Mouse (Mus musculus): ENCODE data around the gene Prss8. TPM values are rescaled to one million over a fixed set of nuclear protein-coding genes. Genes with fewer than 3 reads are reported as not detected.

Prss8 gene
- polyA plus RNA-seq, 1 experiment from 2014 or later, result 48.8 TPM

DNA sequence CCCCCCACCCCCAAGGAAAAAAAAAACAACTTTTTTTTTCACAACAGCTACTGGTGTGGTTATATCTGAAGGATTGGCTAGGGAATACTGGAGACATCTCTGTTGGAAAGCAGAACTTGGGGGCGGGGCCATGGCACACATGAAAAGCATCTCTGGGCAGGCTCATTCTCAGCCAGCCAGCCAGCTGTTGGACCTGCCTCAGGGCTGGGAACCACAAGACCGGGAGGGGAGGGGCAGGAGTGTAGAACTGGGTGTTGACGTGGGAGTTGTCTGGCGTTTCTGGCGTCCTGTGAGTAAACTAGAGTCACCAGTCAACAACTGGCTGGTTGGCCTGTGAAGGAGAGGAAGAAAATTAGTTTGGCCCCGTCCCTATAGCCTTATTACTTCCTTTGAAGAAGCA is 44.0 kb downstream of the Prss8 start:
- Histone ChIP-seq H3K9ac (no peak overlapping the region), H3K27me3 (ENCODE audit: insufficient read depth, low read length) (no peaks in the 10 kb centered on the region), H3K4me2 (no peak overlapping the region), H3K4me3 (ENCODE audit: low read depth, low read length) (no peak overlapping the region), H3K9me3 (ENCODE audit: low read depth, low read length) (no peaks in the 10 kb centered on the region), H3K27ac (ENCODE audit: low read depth) (no peak overlapping the region), H3K4me1 (ENCODE audit: insufficient read depth) (no peaks in the 10 kb centered on the region), H3K36me3 (ENCODE audit: insufficient read depth) (peaks cover 90% of the 10 kb centered on the region)
- no peak for TF ChIP-seq CTCF (IDR thresholded peaks at IDR 0.05; ENCODE audit: low read depth)
- DNase-seq, result peak; percentile 45
- ATAC-seq (ENCODE audit: insufficient read depth), result no peak; the same call in 1 of the 2 replicates
- 58% methylated on average over 6 of the region's 6 CpGs for WGBS

DNA sequence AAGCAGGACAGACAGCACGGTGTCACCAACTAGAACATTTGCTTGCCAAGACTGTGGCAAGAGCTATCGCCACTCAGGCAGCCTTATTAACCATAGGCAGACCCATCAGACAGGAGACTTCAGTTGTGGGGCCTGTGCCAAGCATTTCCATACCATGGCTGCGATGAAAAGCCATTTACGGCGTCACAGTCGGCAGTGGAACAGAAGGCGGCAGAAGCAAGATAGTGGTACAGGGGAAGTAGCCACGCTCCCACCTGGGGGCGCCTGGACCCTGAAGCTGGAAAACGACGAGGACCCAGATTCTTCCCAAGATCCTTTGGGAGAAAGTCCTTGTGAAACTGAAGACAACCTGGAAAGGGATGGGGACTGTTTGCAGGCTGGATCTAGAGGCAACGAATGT is 49.5 kb downstream of the Prss8 start:
- 0 out of 2 replicates have a peak, but pooled peaks have one; percentile 3 for TF ChIP-seq CTCF (IDR thresholded peaks at IDR 0.05; ENCODE audit: low read depth)
- 82% methylated on average over 12 of the region's 12 CpGs for WGBS
- H3K9ac ChIP-seq, result no peak overlapping the region
- H3K4me2 ChIP-seq, result no peak overlapping the region
- H3K4me1 ChIP-seq (ENCODE audit: insufficient read depth), result no peaks in the 10 kb centered on the region
- ATAC-seq (ENCODE audit: insufficient read depth) (no peak), DNase-seq (no peak)
- H3K36me3 ChIP-seq (ENCODE audit: insufficient read depth), result peaks cover 71% of the 10 kb centered on the region
- H3K27ac ChIP-seq (ENCODE audit: low read depth), result no peak overlapping the region
- H3K4me3 ChIP-seq (ENCODE audit: low read depth, low read length), result no peak overlapping the region
- H3K27me3 ChIP-seq (ENCODE audit: insufficient read depth, low read length), result no peaks in the 10 kb centered on the region
- no peaks in the 10 kb centered on the region for H3K9me3 ChIP-seq (ENCODE audit: low read depth, low read length)

DNA sequence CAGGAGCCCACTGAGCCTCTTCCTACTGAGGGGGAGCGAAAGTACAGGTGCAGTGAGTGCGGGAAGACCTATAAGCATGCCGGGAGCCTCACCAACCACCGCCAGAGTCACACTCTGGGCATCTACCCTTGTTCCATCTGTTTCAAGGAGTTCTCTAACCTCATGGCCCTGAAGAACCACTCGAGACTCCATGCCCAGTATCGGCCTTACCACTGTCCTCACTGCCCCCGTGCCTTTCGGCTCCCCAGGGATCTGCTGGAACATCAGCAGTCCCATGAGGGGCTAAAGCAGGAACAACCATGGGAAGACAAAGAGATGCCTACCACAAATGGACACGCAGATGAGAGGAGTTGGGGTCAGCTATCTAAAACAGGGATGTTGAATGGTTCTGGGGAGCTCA is 50.6 kb downstream of the Prss8 start:
- Histone ChIP-seq H3K27ac (ENCODE audit: low read depth) (no peak overlapping the region), H3K4me2 (no peak overlapping the region), H3K9me3 (ENCODE audit: low read depth, low read length) (no peaks in the 10 kb centered on the region), H3K36me3 (ENCODE audit: insufficient read depth) (peaks cover 60% of the 10 kb centered on the region), H3K4me1 (ENCODE audit: insufficient read depth) (peaks cover 4% of the 10 kb centered on the region), H3K4me3 (ENCODE audit: low read depth, low read length) (no peak overlapping the region), H3K27me3 (ENCODE audit: insufficient read depth, low read length) (no peaks in the 10 kb centered on the region), H3K9ac (no peak overlapping the region)
- ATAC-seq (ENCODE audit: insufficient read depth) (no peak), DNase-seq (no peak)
- TF ChIP-seq CTCF (IDR thresholded peaks at IDR 0.05; ENCODE audit: low read depth), result no peak
- WGBS, result 97% methylated on average over 9 of the region's 9 CpGs

DNA sequence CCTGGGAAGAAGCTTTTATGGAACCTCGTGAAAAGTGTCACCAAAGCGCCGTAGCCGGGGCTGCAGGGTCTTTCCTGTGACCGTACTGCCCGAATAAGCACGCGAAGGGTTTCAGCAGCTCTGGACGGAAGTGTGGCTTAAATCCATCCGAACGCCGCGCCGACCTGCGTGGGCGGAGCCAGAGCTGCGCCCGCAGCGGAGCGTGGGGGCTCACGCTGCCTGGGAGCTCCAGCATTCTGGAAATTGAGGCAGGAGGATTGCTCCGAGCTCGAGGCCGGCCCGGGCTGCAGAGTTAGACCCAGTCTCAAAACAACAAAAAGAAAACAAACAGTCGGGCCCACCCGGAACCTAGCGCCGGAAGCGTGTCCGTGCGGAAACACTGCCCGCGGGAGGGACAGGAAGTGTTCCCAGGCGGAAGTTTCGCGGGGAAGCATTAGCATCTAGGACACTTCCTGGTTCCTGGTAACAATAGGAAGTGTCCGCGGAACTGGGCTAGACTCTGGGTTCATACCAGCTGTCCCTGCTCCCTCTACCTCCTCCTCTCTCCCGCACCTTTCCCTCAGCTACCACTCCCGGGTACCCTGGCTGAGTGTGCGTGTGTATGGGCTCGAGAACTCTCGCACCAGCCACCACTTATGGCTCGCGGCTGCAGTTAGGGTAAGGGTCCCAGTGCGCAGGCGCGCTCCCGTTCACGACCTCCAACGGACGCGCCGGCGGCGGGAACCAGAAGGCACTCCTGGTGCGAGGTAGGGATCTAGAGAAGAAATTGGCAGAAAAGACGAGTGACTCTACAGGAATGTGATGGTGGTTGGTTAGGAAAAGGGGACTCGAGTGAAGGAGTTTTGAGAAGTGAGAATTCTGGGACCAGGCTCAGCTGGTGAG is 53.2 kb downstream of the Prss8 start, which contains the start of gene Zfp668:
TSS of gene Zfp668 (minus strand) at position 362 of the 882 bp plus-strand sequence.
- ATAC-seq (ENCODE audit: insufficient read depth) (peak; percentile 69), DNase-seq (peak; percentile 97)
- under 1% methylated on average over 60 of the region's 60 CpGs for WGBS
- peak within 1 kb of the TSS; percentile 98 for H3K9ac ChIP-seq
- H3K36me3 ChIP-seq (ENCODE audit: insufficient read depth), result peaks cover 39% of the 10 kb centered on the region
- peak within 1 kb of the TSS; percentile 99 for H3K27ac ChIP-seq (ENCODE audit: low read depth)
- H3K4me1 ChIP-seq (ENCODE audit: insufficient read depth), result peaks cover 8% of the 10 kb centered on the region
- H3K4me3 ChIP-seq (ENCODE audit: low read depth, low read length), result peak within 1 kb of the TSS; percentile 90
- no peak for TF ChIP-seq CTCF (IDR thresholded peaks at IDR 0.05; ENCODE audit: low read depth)
- H3K9me3 ChIP-seq (ENCODE audit: low read depth, low read length), result no peaks in the 10 kb centered on the region
- no peaks in the 10 kb centered on the region for H3K27me3 ChIP-seq (ENCODE audit: insufficient read depth, low read length)
- peak within 1 kb of the TSS; percentile 84 for H3K4me2 ChIP-seq

DNA sequence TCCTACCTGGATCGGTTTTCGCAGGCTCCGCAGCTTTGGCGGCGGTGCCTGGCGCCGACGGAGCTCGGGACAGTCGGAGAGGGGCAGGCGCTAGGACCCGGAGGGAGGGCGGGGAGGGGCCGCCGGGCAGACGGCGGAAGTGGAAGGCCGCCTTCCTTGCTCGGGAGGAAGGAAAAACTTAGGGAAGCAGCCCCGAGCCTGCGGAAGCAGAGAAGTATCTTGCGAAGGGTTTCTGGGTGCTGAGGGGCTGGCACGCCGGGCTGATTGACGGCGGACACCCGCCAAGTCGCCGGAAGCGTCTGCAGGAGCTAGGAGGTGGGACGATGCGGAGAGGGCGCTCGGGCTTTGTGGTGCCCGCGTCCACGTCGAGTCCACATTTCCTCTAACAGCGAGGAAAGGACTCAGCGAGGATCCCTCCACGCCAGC is 53.9 kb downstream of the Prss8 start, which contains the start of gene Zfp646:
TSS of gene Zfp646 (plus strand) at position 181 of the 426 bp plus-strand sequence.
- H3K4me2 ChIP-seq, result peak within 1 kb of the TSS; percentile 84
- DNase-seq (peak; percentile 87), ATAC-seq (ENCODE audit: insufficient read depth) (peak; percentile 90)
- peaks cover 35% of the 10 kb centered on the region for H3K36me3 ChIP-seq (ENCODE audit: insufficient read depth)
- peak within 1 kb of the TSS; percentile 99 for H3K27ac ChIP-seq (ENCODE audit: low read depth)
- no peaks in the 10 kb centered on the region for H3K9me3 ChIP-seq (ENCODE audit: low read depth, low read length)
- peaks cover 8% of the 10 kb centered on the region for H3K4me1 ChIP-seq (ENCODE audit: insufficient read depth)
- TF ChIP-seq CTCF (IDR thresholded peaks at IDR 0.05; ENCODE audit: low read depth), result no peak
- peak within 1 kb of the TSS; percentile 90 for H3K4me3 ChIP-seq (ENCODE audit: low read depth, low read length)
- H3K9ac ChIP-seq, result peak within 1 kb of the TSS; percentile 98
- under 1% methylated on average over 41 of the region's 41 CpGs for WGBS
- H3K27me3 ChIP-seq (ENCODE audit: insufficient read depth, low read length), result no peaks in the 10 kb centered on the region

Other genes with a start within 250 kb of the Prss8 start
- gene Bcl7c, start 221.2 kb downstream of the Prss8 start, polyA plus RNA-seq (2014; fragmentation: Nextera tagmentation; extraction: Ambion mirVana), result 58.8 and 65.1 TPM in 2 replicates
- 11.7 and 15.6 TPM in 2 replicates for gene Ctf1, start 217.4 kb downstream of the Prss8 start, polyA plus RNA-seq (2014; fragmentation: Nextera tagmentation; extraction: Ambion mirVana)
- 0.38 TPM in 1 of 2 replicates, not detected in the other for gene Ctf2, start 197.9 kb downstream of the Prss8 start, polyA plus RNA-seq (2014; fragmentation: Nextera tagmentation; extraction: Ambion mirVana)
- gene Fbxl19, start 185.6 kb downstream of the Prss8 start, polyA plus RNA-seq (2014; fragmentation: Nextera tagmentation; extraction: Ambion mirVana), result 5.3 and 5.6 TPM in 2 replicates
- gene Orai3, start 160.3 kb downstream of the Prss8 start, polyA plus RNA-seq (2014; fragmentation: Nextera tagmentation; extraction: Ambion mirVana), result 19.2 and 21.8 TPM in 2 replicates
- gene Setd1a, start 153.4 kb downstream of the Prss8 start, polyA plus RNA-seq (2014; fragmentation: Nextera tagmentation; extraction: Ambion mirVana), result 27.2 and 30.1 TPM in 2 replicates
- 0.43 TPM in 1 of 2 replicates, not detected in the other for gene Gm49388, start 144.5 kb downstream of the Prss8 start, polyA plus RNA-seq (2014; fragmentation: Nextera tagmentation; extraction: Ambion mirVana)
- gene Hsd3b7, start 129.5 kb downstream of the Prss8 start, polyA plus RNA-seq (2014; fragmentation: Nextera tagmentation; extraction: Ambion mirVana), result 13.6 and 18.3 TPM in 2 replicates
- gene Stx4a, start 105.8 kb downstream of the Prss8 start, polyA plus RNA-seq (2014; fragmentation: Nextera tagmentation; extraction: Ambion mirVana), result 19.7 and 21.8 TPM in 2 replicates
- gene Stx1b, start 105.6 kb downstream of the Prss8 start, polyA plus RNA-seq (2014; fragmentation: Nextera tagmentation; extraction: Ambion mirVana), result 2.0 and 2.8 TPM in 2 replicates
- gene Zfp646, start 53.9 kb downstream of the Prss8 start, polyA plus RNA-seq (2014; fragmentation: Nextera tagmentation; extraction: Ambion mirVana), result 16.7 and 17.4 TPM in 2 replicates
- 16.6 and 19.4 TPM in 2 replicates for gene Zfp668, start 53.3 kb downstream of the Prss8 start, polyA plus RNA-seq (2014; fragmentation: Nextera tagmentation; extraction: Ambion mirVana)
- gene Prss53, start 39.1 kb downstream of the Prss8 start, polyA plus RNA-seq (2014; fragmentation: Nextera tagmentation; extraction: Ambion mirVana), result 0.65 and 0.95 TPM in 2 replicates
- gene Gm21974, start 34.6 kb downstream of the Prss8 start, polyA plus RNA-seq (2014; fragmentation: Nextera tagmentation; extraction: Ambion mirVana), result not detected in 2 replicates
- 127 and 129 TPM in 2 replicates for gene Vkorc1, start 34.5 kb downstream of the Prss8 start, polyA plus RNA-seq (2014; fragmentation: Nextera tagmentation; extraction: Ambion mirVana)
- gene Bckdk, start 26.0 kb downstream of the Prss8 start, polyA plus RNA-seq (2014; fragmentation: Nextera tagmentation; extraction: Ambion mirVana), result 152 and 169 TPM in 2 replicates
- gene Kat8, start 17.6 kb downstream of the Prss8 start, polyA plus RNA-seq (2014; fragmentation: Nextera tagmentation; extraction: Ambion mirVana), result 39.5 and 42.8 TPM in 2 replicates
- gene Prss36, start 16.6 kb upstream of the Prss8 start, polyA plus RNA-seq (2014; fragmentation: Nextera tagmentation; extraction: Ambion mirVana), result 9.2 and 9.7 TPM in 2 replicates
- gene Fus, start 37.4 kb upstream of the Prss8 start, polyA plus RNA-seq (2014; fragmentation: Nextera tagmentation; extraction: Ambion mirVana), result 54.6 and 57.9 TPM in 2 replicates
- gene Pycard, start 63.8 kb upstream of the Prss8 start, polyA plus RNA-seq (2014; fragmentation: Nextera tagmentation; extraction: Ambion mirVana), result 22.1 and 26.8 TPM in 2 replicates
- gene Trim72, start 73.8 kb upstream of the Prss8 start, polyA plus RNA-seq (2014; fragmentation: Nextera tagmentation; extraction: Ambion mirVana), result not detected in 2 replicates
- gene Itgam, start 132.5 kb upstream of the Prss8 start, polyA plus RNA-seq (2014; fragmentation: Nextera tagmentation; extraction: Ambion mirVana), result 0.74 and 1.4 TPM in 2 replicates
- gene Gm49368, start 132.6 kb upstream of the Prss8 start, polyA plus RNA-seq (2014; fragmentation: Nextera tagmentation; extraction: Ambion mirVana), result not detected in 2 replicates
- gene Itgax, start 199.4 kb upstream of the Prss8 start, polyA plus RNA-seq (2014; fragmentation: Nextera tagmentation; extraction: Ambion mirVana), result 0.11 and 0.12 TPM in 2 replicates
- not detected in 2 replicates for gene Itgad, start 224.3 kb upstream of the Prss8 start, polyA plus RNA-seq (2014; fragmentation: Nextera tagmentation; extraction: Ambion mirVana)

Measured in lung, embryonic 14.5 days (tissue).